Mouse (Mus musculus): ENCODE measurements around the gene Noa1.

GRCm38 (mm10) chr5:77245463-77245786, 64.5 kb downstream of the Noa1 start:
- TF ChIP-seq CTCF (IDR thresholded peaks at IDR 0.05; ENCODE audit: control insufficient read depth, insufficient read depth, insufficient read length) (no peak), MYOD1 (IDR thresholded peaks at IDR 0.05; ENCODE audit: control insufficient read depth, insufficient read length, low read depth) (no peak)

Data from C2C12 (cell line).